Mouse (Mus musculus) forebrain, embryonic 11.5 days (tissue): ENCODE measurements around the gene Vopp1. TPM values are rescaled to one million over a fixed set of nuclear protein-coding genes. Genes with fewer than 3 reads are reported as not detected.

Experiments used
- ATAC-seq: fragments of 200-750 bp; cut with Nextera tagmentation; replicated peaks from 2 replicates; pipeline ENCODE4 v1.8.0; 2017; ENCODE audit warnings: moderate TSS enrichment; ENCODE audit not compliant: low FRiP score
- DNase-seq: peaks from one replicate; pipeline ENCODE4 v3.0.0-alpha.2; 2017; ENCODE audit warnings: low spot score
- H3K27ac ChIP-seq: fragments of 300-500 bp; sonication (generic); 2 replicates; pipeline ENCODE4 v1.5.1; 2014; ENCODE audit warnings: low read depth, low read length
- H3K27me3 ChIP-seq: fragments of 300-500 bp; sonication (generic); 2 replicates; pipeline ENCODE4 v1.6.1; 2014; ENCODE audit warnings: mild to moderate bottlenecking, low read length, mixed read lengths; ENCODE audit not compliant: control insufficient read depth, insufficient read depth
- H3K36me3 ChIP-seq: fragments of 300-500 bp; sonication (generic); 2 replicates; pipeline ENCODE4 v1.6.1; 2014; ENCODE audit warnings: mild to moderate bottlenecking, low read length, moderate library complexity, mixed read lengths; ENCODE audit not compliant: control insufficient read depth, insufficient read depth
- H3K4me1 ChIP-seq: fragments of 300-500 bp; sonication (generic); replicated peaks from 2 replicates; pipeline ENCODE4 v1.6.1; 2014; ENCODE audit warnings: low read length, mixed read lengths; ENCODE audit not compliant: control insufficient read depth, insufficient read depth
- H3K4me2 ChIP-seq: fragments of 300-500 bp; sonication (generic); 2 replicates; pipeline ENCODE4 v1.6.1; 2014; ENCODE audit warnings: low read depth, mild to moderate bottlenecking, low read length, moderate library complexity, mixed read lengths; ENCODE audit not compliant: severe bottlenecking
- H3K4me3 ChIP-seq: fragments of 300-500 bp; sonication (generic); 2 replicates; pipeline ENCODE4 v1.5.1; 2014; ENCODE audit warnings: low read depth, low read length
- H3K9ac ChIP-seq: fragments of 300-500 bp; sonication (generic); 2 replicates; pipeline ENCODE4 v1.6.1; 2014; ENCODE audit warnings: low read length
- H3K9me3 ChIP-seq: fragments of 300-500 bp; sonication (generic); 2 replicates; pipeline ENCODE4 v1.6.1; 2016; ENCODE audit warnings: low read length, mixed read lengths; ENCODE audit not compliant: control insufficient read depth
- WGBS: fragments of 180-500 bp; shearing (Covaris S2); extraction: QIAGEN DNeasy Blood & Tissue Kit; methylation state at CpG from one replicate; pipeline ENCODE4 v1.1.7; 2014; 5-methylcytosine and 5-hydroxymethylcytosine counted together
- polyA plus RNA-seq: library from polyadenylated mRNA; unstranded; fragments of >200 nt; fragmentation: Nextera tagmentation; extraction: Ambion mirVana; gene quantifications from 2 replicates; pipeline ENCODE4 v1.2.1, GENCODE M21; 2014

The Vopp1 gene
- polyA plus RNA-seq, 1 experiment from 2014 or later = 49.2 TPM

GRCm38 (mm10) chr6:57701686-57702085 lies 123.3 kb downstream of the Vopp1 start:
- Histone ChIP-seq H3K4me1 (peaks cover 4% of the 10 kb centered on the region; the same call in 1 of the 2 replicates), H3K4me3 (peak overlapping the region; percentile 66; the same call in 1 of the 2 replicates), H3K36me3 (no peaks in the 10 kb centered on the region), H3K27ac (no peak overlapping the region), H3K4me2 (peak overlapping the region; percentile 64; the same call in 1 of the 2 replicates), H3K9ac (no peak overlapping the region; the same call in 1 of the 2 replicates), H3K9me3 (no peaks in the 10 kb centered on the region), H3K27me3 (no peaks in the 10 kb centered on the region)
- 49% methylated on average over 4 of the region's 4 CpGs for WGBS
- ATAC-seq (no peak), DNase-seq (no peak)

- H3K27me3 ChIP-seq = no peaks in the 10 kb centered on the region
- WGBS = 84% methylated on average over 3 of the region's 3 CpGs
- H3K9ac ChIP-seq = no peak overlapping the region
These were observed 131.8 kb downstream of the Vopp1 start for GRCm38 (mm10) chr6:57693116-57693515.

GRCm38 (mm10) chr6:57691467-57692261 lies 133.3 kb downstream of the Vopp1 start, which contains the start of gene Pyurf:
Gene Pyurf, minus strand, starts transcription at chr6:57692078.
- H3K9ac ChIP-seq = peak within 1 kb of the TSS; percentile 72
- H3K27ac ChIP-seq = peak within 1 kb of the TSS; percentile 74
- H3K4me1 ChIP-seq = no peaks in the 10 kb centered on the region
- H3K9me3 ChIP-seq = no peaks in the 10 kb centered on the region
- H3K4me2 ChIP-seq = peak within 1 kb of the TSS; percentile 71
- H3K36me3 ChIP-seq = peaks cover 3% of the 10 kb centered on the region; the same call in 1 of the 2 replicates
- ATAC-seq (peak; percentile 97), DNase-seq (peak; percentile 92)
- WGBS = under 1% methylated on average over 52 of the region's 52 CpGs
- peak within 1 kb of the TSS; percentile 66 for H3K4me3 ChIP-seq
- no peaks in the 10 kb centered on the region for H3K27me3 ChIP-seq

More at GRCm38 (mm10) chr6:57693116-57693515, 131.8 kb downstream of the Vopp1 start:
- H3K4me2 ChIP-seq = no peak overlapping the region
- H3K4me3 ChIP-seq = no peak overlapping the region
- H3K36me3 ChIP-seq = no peaks in the 10 kb centered on the region
- H3K4me1 ChIP-seq = no peaks in the 10 kb centered on the region
- DNase-seq (no peak), ATAC-seq (no peak)
- H3K27ac ChIP-seq = no peak overlapping the region
- H3K9me3 ChIP-seq = no peaks in the 10 kb centered on the region

GRCm38 (mm10) chr6:57684156-57684555 lies 140.8 kb downstream of the Vopp1 start:
- Histone ChIP-seq H3K9ac (no peak overlapping the region), H3K36me3 (peaks cover 3% of the 10 kb centered on the region; the same call in 1 of the 2 replicates), H3K4me3 (no peak overlapping the region), H3K4me1 (no peaks in the 10 kb centered on the region), H3K27ac (no peak overlapping the region), H3K27me3 (no peaks in the 10 kb centered on the region), H3K9me3 (no peaks in the 10 kb centered on the region), H3K4me2 (no peak overlapping the region)
- 83% methylated on average over 1 of the region's 1 CpGs for WGBS
- no peak for ATAC-seq
- DNase-seq = no peak

Other genes starting within 250 kb of the Vopp1 start
- gene Herc6, start 244.2 kb downstream of the Vopp1 start, polyA plus RNA-seq = 2.7 and 3.4 TPM in 2 replicates
- gene Pyurf, start 133.1 kb downstream of the Vopp1 start, polyA plus RNA-seq = 15.8 and 16.1 TPM in 2 replicates
- 54.0 and 55.7 TPM in 2 replicates for gene Lancl2, start 122.6 kb downstream of the Vopp1 start, polyA plus RNA-seq
- gene Vmn1r21, start 25.2 kb upstream of the Vopp1 start, polyA plus RNA-seq = not detected in 2 replicates
- gene Vmn1r22, start 82.9 kb upstream of the Vopp1 start, polyA plus RNA-seq = not detected in 2 replicates
- not detected in 2 replicates for gene Vmn1r23, start 101.7 kb upstream of the Vopp1 start, polyA plus RNA-seq
- not detected in 2 replicates for gene Vmn1r24, start 136.3 kb upstream of the Vopp1 start, polyA plus RNA-seq
- gene Vmn1r25, start 155.7 kb upstream of the Vopp1 start, polyA plus RNA-seq = not detected in 2 replicates
- not detected in 2 replicates for gene Vmn1r26, start 190.0 kb upstream of the Vopp1 start, polyA plus RNA-seq